Mouse (Mus musculus): ENCODE results near the gene Pah.

Pah gene

GRCm38 (mm10) chr10:87503946-87504345 lies 17.6 kb upstream of the Pah start:
- peak; percentile 37 for DNase-seq (ENCODE audit: low spot score)

- no peak for DNase-seq (ENCODE audit: low spot score)
These were observed 13.0 kb upstream of the Pah start for GRCm38 (mm10) chr10:87508581-87508980.

- DNase-seq (ENCODE audit: low spot score), result no peak
These were observed 8.5 kb upstream of the Pah start for GRCm38 (mm10) chr10:87513052-87513451.

- no peak for DNase-seq (ENCODE audit: low spot score)
These were observed 3.0 kb upstream of the Pah start for GRCm38 (mm10) chr10:87518585-87518984.

GRCm38 (mm10) chr10:87520401-87521116 lies 1.0 kb upstream of the Pah start:
- no peak for DNase-seq (ENCODE audit: low spot score)

- no peak for DNase-seq (ENCODE audit: low spot score)
These were observed 12.6 kb downstream of the Pah start for GRCm38 (mm10) chr10:87534172-87534571.

GRCm38 (mm10) chr10:87545759-87546158 lies 24.2 kb downstream of the Pah start:
- no peak for DNase-seq (ENCODE audit: low spot score)

GRCm38 (mm10) chr10:87546299-87547234 lies 25.0 kb downstream of the Pah start:
- no peak for DNase-seq (ENCODE audit: low spot score)

- peak; percentile 37 for DNase-seq (ENCODE audit: low spot score)
These were observed 31.1 kb downstream of the Pah start for GRCm38 (mm10) chr10:87552726-87553125.

- no peak for DNase-seq (ENCODE audit: low spot score)
These were observed 34.8 kb downstream of the Pah start for GRCm38 (mm10) chr10:87556441-87556840.

GRCm38 (mm10) chr10:87563818-87564217 lies 42.2 kb downstream of the Pah start:
- DNase-seq (ENCODE audit: low spot score), result no peak

- DNase-seq (ENCODE audit: low spot score), result no peak
These were observed 44.1 kb downstream of the Pah start for GRCm38 (mm10) chr10:87565712-87566111.

- no peak for DNase-seq (ENCODE audit: low spot score)
These were observed 50.9 kb downstream of the Pah start for GRCm38 (mm10) chr10:87572500-87572899.

- DNase-seq (ENCODE audit: low spot score), result peak; percentile 29
These were observed 65.1 kb downstream of the Pah start for GRCm38 (mm10) chr10:87586696-87587095.

GRCm38 (mm10) chr10:87593916-87594315 lies 72.3 kb downstream of the Pah start:
- no peak for DNase-seq (ENCODE audit: low spot score)

GRCm38 (mm10) chr10:87596361-87597074 lies 74.9 kb downstream of the Pah start:
- peak; percentile 38 for DNase-seq (ENCODE audit: low spot score)

- no peak for DNase-seq (ENCODE audit: low spot score)
These were observed 75.6 kb downstream of the Pah start for GRCm38 (mm10) chr10:87597075-87597677.

- no peak for DNase-seq (ENCODE audit: low spot score)
These were observed 80.6 kb downstream of the Pah start for GRCm38 (mm10) chr10:87602151-87602550.

GRCm38 (mm10) chr10:87625196-87625595 lies 103.6 kb downstream of the Pah start:
- DNase-seq (ENCODE audit: low spot score), result no peak

Measured in ovary, postnatal 14 days (tissue).